Mouse (Mus musculus) limb, embryonic 10.5 days (tissue): Measurements from ENCODE around the gene Myh9. TPM values are rescaled to one million over a fixed set of nuclear protein-coding genes. Genes with fewer than 3 reads are reported as not detected.
"Not testable (repeated sequence)": the region's sequence is repeated elsewhere in the genome, so short reads cannot be mapped to it uniquely, and the experiment has no call there.

Experiments used
- DNase-seq: peaks from one replicate; pipeline ENCODE4 v3.0.0-alpha.2; 2017; ENCODE audit warnings: low spot score
- H3K27ac ChIP-seq: fragments of 300-500 bp; sonication (generic); 2 replicates; pipeline ENCODE4 v1.5.1; 2016; ENCODE audit warnings: mild to moderate bottlenecking
- H3K27me3 ChIP-seq: fragments of 300-500 bp; sonication (generic); 2 replicates; pipeline ENCODE4 v1.6.1; 2016; ENCODE audit warnings: low read depth, mild to moderate bottlenecking; ENCODE audit not compliant: poor library complexity, severe bottlenecking
- H3K36me3 ChIP-seq: fragments of 300-500 bp; sonication (generic); 2 replicates; pipeline ENCODE4 v1.6.1; 2016; ENCODE audit warnings: mild to moderate bottlenecking, moderate library complexity
- H3K4me1 ChIP-seq: fragments of 300-500 bp; sonication (generic); 2 replicates; pipeline ENCODE4 v1.6.1; 2016
- H3K4me3 ChIP-seq: fragments of 300-500 bp; sonication (generic); 2 replicates; pipeline ENCODE4 v1.5.1; 2016; ENCODE audit warnings: mild to moderate bottlenecking, moderate library complexity
- H3K9me3 ChIP-seq: fragments of 300-500 bp; sonication (generic); replicated peaks from 2 replicates; pipeline ENCODE4 v1.6.1; 2016; ENCODE audit warnings: mild to moderate bottlenecking
- WGBS: fragments of 180-500 bp; shearing (Covaris S2); methylation state at CpG from one replicate; pipeline ENCODE4 v1.1.7; 2016; 5-methylcytosine and 5-hydroxymethylcytosine counted together
- polyA plus RNA-seq: library from polyadenylated mRNA; unstranded; fragments of >200 nt; fragmentation: Nextera tagmentation; extraction: Ambion mirVana; gene quantifications from 2 replicates; pipeline ENCODE4 v1.2.1, GENCODE M21; 2016

Myh9 gene
- polyA plus RNA-seq, 1 experiment from 2014 or later, result 39.2 TPM

- H3K36me3 ChIP-seq, result no peaks in the 10 kb centered on the region
- peaks cover 23% of the 10 kb centered on the region for H3K4me1 ChIP-seq
- H3K27me3 ChIP-seq, result no peaks in the 10 kb centered on the region
- DNase-seq, result no peak
- 87% methylated on average over 5 of the region's 5 CpGs for WGBS
- H3K27ac ChIP-seq, result no peak overlapping the region
- H3K9me3 ChIP-seq, result no peaks in the 10 kb centered on the region
- H3K4me3 ChIP-seq, result no peak overlapping the region
Observed at GRCm38 (mm10) chr15:77880738-77881137, 38.8 kb upstream of the Myh9 start.

GRCm38 (mm10) chr15:77879756-77880155 lies 37.8 kb upstream of the Myh9 start:
- Histone ChIP-seq H3K9me3 (no peaks in the 10 kb centered on the region), H3K36me3 (no peaks in the 10 kb centered on the region), H3K4me3 (no peak overlapping the region), H3K27ac (no peak overlapping the region), H3K27me3 (no peaks in the 10 kb centered on the region), H3K4me1 (peaks cover 23% of the 10 kb centered on the region)
- DNase-seq, result no peak
- 90% methylated on average over 3 of the region's 3 CpGs for WGBS

- Histone ChIP-seq H3K36me3 (no peaks in the 10 kb centered on the region), H3K4me3 (no peak overlapping the region), H3K4me1 (peaks cover 17% of the 10 kb centered on the region), H3K27me3 (no peaks in the 10 kb centered on the region), H3K27ac (no peak overlapping the region), H3K9me3 (no peaks in the 10 kb centered on the region)
- DNase-seq, result no peak
- 73% methylated on average over 2 of the region's 2 CpGs for WGBS
Observed at GRCm38 (mm10) chr15:77877209-77877608, 35.2 kb upstream of the Myh9 start.

GRCm38 (mm10) chr15:77876716-77877115 lies 34.7 kb upstream of the Myh9 start:
- no peak overlapping the region for H3K4me3 ChIP-seq
- no peaks in the 10 kb centered on the region for H3K9me3 ChIP-seq
- 87% methylated on average over 3 of the region's 3 CpGs for WGBS
- no peak overlapping the region for H3K27ac ChIP-seq
- H3K27me3 ChIP-seq, result no peaks in the 10 kb centered on the region
- DNase-seq, result no peak
- H3K36me3 ChIP-seq, result no peaks in the 10 kb centered on the region
- peaks cover 13% of the 10 kb centered on the region for H3K4me1 ChIP-seq

GRCm38 (mm10) chr15:77875953-77876352 lies 34.0 kb upstream of the Myh9 start:
- Histone ChIP-seq H3K4me3 (no peak overlapping the region), H3K36me3 (no peaks in the 10 kb centered on the region), H3K27ac (no peak overlapping the region), H3K4me1 (peaks cover 13% of the 10 kb centered on the region), H3K9me3 (no peaks in the 10 kb centered on the region), H3K27me3 (no peaks in the 10 kb centered on the region)
- DNase-seq, result no peak
- 90% methylated on average over 6 of the region's 6 CpGs for WGBS

GRCm38 (mm10) chr15:77874807-77875206 lies 32.8 kb upstream of the Myh9 start:
- no peaks in the 10 kb centered on the region for H3K27me3 ChIP-seq
- peak overlapping the region; percentile 12; the same call in 1 of the 2 replicates for H3K27ac ChIP-seq
- no peaks in the 10 kb centered on the region for H3K36me3 ChIP-seq
- no peaks in the 10 kb centered on the region for H3K9me3 ChIP-seq
- no peak overlapping the region for H3K4me3 ChIP-seq
- peaks cover 13% of the 10 kb centered on the region for H3K4me1 ChIP-seq
- DNase-seq, result no peak
- WGBS, result 90% methylated on average over 9 of the region's 9 CpGs

GRCm38 (mm10) chr15:77874310-77874709 lies 32.3 kb upstream of the Myh9 start:
- Histone ChIP-seq H3K27ac (peak overlapping the region; percentile 12; the same call in 1 of the 2 replicates), H3K9me3 (no peaks in the 10 kb centered on the region), H3K27me3 (no peaks in the 10 kb centered on the region), H3K4me3 (no peak overlapping the region), H3K36me3 (no peaks in the 10 kb centered on the region), H3K4me1 (peaks cover 13% of the 10 kb centered on the region)
- no peak for DNase-seq
- 62% methylated on average over 4 of the region's 4 CpGs for WGBS

GRCm38 (mm10) chr15:77873564-77873963 lies 31.6 kb upstream of the Myh9 start:
- 73% methylated on average over 2 of the region's 2 CpGs for WGBS
- H3K4me3 ChIP-seq, result no peak overlapping the region
- no peaks in the 10 kb centered on the region for H3K27me3 ChIP-seq
- DNase-seq, result no peak
- H3K4me1 ChIP-seq, result peaks cover 13% of the 10 kb centered on the region
- H3K27ac ChIP-seq, result no peak overlapping the region
- H3K36me3 ChIP-seq, result no peaks in the 10 kb centered on the region
- H3K9me3 ChIP-seq, result no peaks in the 10 kb centered on the region

- Histone ChIP-seq H3K9me3 (no peaks in the 10 kb centered on the region), H3K36me3 (no peaks in the 10 kb centered on the region), H3K27me3 (no peaks in the 10 kb centered on the region), H3K4me1 (peaks cover 13% of the 10 kb centered on the region), H3K27ac (no peak overlapping the region), H3K4me3 (no peak overlapping the region)
- no peak for DNase-seq
- 82% methylated on average over 3 of the region's 3 CpGs for WGBS
Observed at GRCm38 (mm10) chr15:77872996-77873395, 31.0 kb upstream of the Myh9 start.

GRCm38 (mm10) chr15:77868340-77868739 lies 26.4 kb upstream of the Myh9 start:
- Histone ChIP-seq H3K27ac (no peak overlapping the region), H3K9me3 (no peaks in the 10 kb centered on the region), H3K27me3 (no peaks in the 10 kb centered on the region), H3K36me3 (no peaks in the 10 kb centered on the region), H3K4me1 (peaks cover 6% of the 10 kb centered on the region; the same call in 1 of the 2 replicates), H3K4me3 (no peak overlapping the region)
- WGBS, result 92% methylated on average over 5 of the region's 5 CpGs
- no peak for DNase-seq

GRCm38 (mm10) chr15:77867231-77867968 lies 25.4 kb upstream of the Myh9 start:
- H3K36me3 ChIP-seq, DNase-seq, H3K4me1 ChIP-seq, H3K27ac ChIP-seq, H3K27me3 ChIP-seq, H3K9me3 ChIP-seq, H3K4me3 ChIP-seq: not testable (repeated sequence)
- WGBS, result 83% methylated on average over 9 of the region's 10 CpGs

GRCm38 (mm10) chr15:77866583-77867220 lies 24.7 kb upstream of the Myh9 start:
- Histone ChIP-seq H3K27ac (no peak overlapping the region), H3K9me3 (no peaks in the 10 kb centered on the region), H3K27me3 (no peaks in the 10 kb centered on the region), H3K36me3 (no peaks in the 10 kb centered on the region), H3K4me1 (peaks cover 6% of the 10 kb centered on the region; the same call in 1 of the 2 replicates), H3K4me3 (no peak overlapping the region)
- DNase-seq, result no peak
- 49% methylated on average over 11 of the region's 11 CpGs for WGBS

- Histone ChIP-seq H3K36me3 (no peaks in the 10 kb centered on the region), H3K27ac (no peak overlapping the region), H3K4me3 (no peak overlapping the region), H3K4me1 (peaks cover 6% of the 10 kb centered on the region; the same call in 1 of the 2 replicates), H3K27me3 (no peaks in the 10 kb centered on the region), H3K9me3 (no peaks in the 10 kb centered on the region)
- no peak for DNase-seq
- 85% methylated on average over 9 of the region's 9 CpGs for WGBS
Observed at GRCm38 (mm10) chr15:77864063-77864758, 22.2 kb upstream of the Myh9 start.
